Mouse (Mus musculus) hindbrain, postnatal 0 days (tissue): Measurements from ENCODE around the gene Rnaseh2a. TPM values are rescaled to one million over a fixed set of nuclear protein-coding genes. Genes with fewer than 3 reads are reported as not detected.

Experiments used
- ATAC-seq: fragments of 200-750 bp; cut with Nextera tagmentation; 2 replicates; pipeline ENCODE4 v1.8.0; 2017; ENCODE audit warnings: mild to moderate bottlenecking, moderate TSS enrichment, moderate library complexity
- DNase-seq: peaks from one replicate; pipeline ENCODE4 v3.0.0-alpha.2; 2015; ENCODE audit warnings: low spot score
- H3K27ac ChIP-seq: fragments of 300-500 bp; sonication (generic); 2 replicates; pipeline ENCODE4 v1.5.1; 2014; ENCODE audit warnings: mild to moderate bottlenecking
- H3K27me3 ChIP-seq: fragments of 300-500 bp; sonication (generic); 2 replicates; pipeline ENCODE4 v1.6.1; 2014; ENCODE audit warnings: low read length, mixed read lengths; ENCODE audit not compliant: insufficient read depth
- H3K36me3 ChIP-seq: fragments of 300-500 bp; sonication (generic); 2 replicates; pipeline ENCODE4 v1.6.1; 2014; ENCODE audit warnings: low read length, mixed read lengths; ENCODE audit not compliant: insufficient read depth
- H3K4me1 ChIP-seq: fragments of 300-500 bp; sonication (generic); 2 replicates; pipeline ENCODE4 v1.6.1; 2014; ENCODE audit warnings: antibody characterized with exemption, low read length, mixed read lengths; ENCODE audit not compliant: insufficient read depth
- H3K4me2 ChIP-seq: fragments of 300-500 bp; sonication (generic); 2 replicates; pipeline ENCODE4 v1.6.1; 2014; ENCODE audit warnings: low read depth, mild to moderate bottlenecking, low read length, moderate library complexity, mixed read lengths
- H3K4me3 ChIP-seq: fragments of 300-500 bp; sonication (generic); 2 replicates; pipeline ENCODE4 v1.5.1; 2014; ENCODE audit warnings: low read length
- H3K9ac ChIP-seq: fragments of 300-500 bp; sonication (generic); replicated peaks from 2 replicates; pipeline ENCODE4 v1.6.1; 2014; ENCODE audit warnings: mild to moderate bottlenecking, low read length, moderate library complexity, mixed read lengths
- H3K9me3 ChIP-seq: fragments of 300-500 bp; sonication (generic); 2 replicates; pipeline ENCODE4 v1.6.1; 2016; ENCODE audit warnings: low read length, mixed read lengths
- CTCF ChIP-seq: IDR thresholded peaks from 2 replicates; pipeline ENCODE4 v1.5.1; 2016; ENCODE audit warnings: antibody characterized with exemption, control low read depth, low read depth
- WGBS: fragments of 180-500 bp; shearing (Covaris S2); extraction: QIAGEN DNeasy Blood & Tissue Kit; methylation state at CpG from one replicate; pipeline ENCODE4 v1.1.7; 2014; 5-methylcytosine and 5-hydroxymethylcytosine counted together
- polyA plus RNA-seq: library from polyadenylated mRNA; unstranded; fragments of >200 nt; fragmentation: Nextera tagmentation; extraction: Ambion mirVana; gene quantifications from 2 replicates; pipeline ENCODE4 v1.2.1, GENCODE M21; 2015
- total RNA-seq: library from RNA; depleted of rRNA; stranded (reverse); fragments of >200 nt; gene quantifications from 2 replicates; pipeline ENCODE4 v1.2.3, GENCODE M21; 2014

Rnaseh2a gene
- total and polyA plus RNA-seq, 2 experiments from 2014 or later = 45.9 to 59.0 TPM

DNA sequence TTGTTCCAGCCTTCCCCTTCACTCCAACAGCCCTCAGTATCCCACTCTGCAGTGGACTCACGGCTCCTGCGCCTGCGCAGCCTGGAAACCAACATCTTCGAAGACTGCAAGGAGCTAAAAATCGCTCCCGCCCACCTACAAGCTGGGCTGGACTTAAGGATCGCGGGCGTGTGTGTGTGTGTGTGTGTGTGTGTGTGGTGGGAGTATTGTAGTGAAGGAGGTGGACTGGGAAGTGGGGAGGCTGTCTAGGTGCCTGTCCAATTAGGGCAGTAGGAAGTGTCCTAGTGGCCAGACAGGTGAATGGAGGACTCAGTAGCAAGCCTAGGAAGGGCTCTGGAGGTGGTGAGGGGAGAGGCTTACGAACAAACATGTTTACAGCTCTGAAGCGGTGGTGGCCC is 24.3 kb downstream of the Rnaseh2a start:
- Histone ChIP-seq H3K4me3 (peak overlapping the region; percentile 66), H3K9me3 (no peaks in the 10 kb centered on the region), H3K27ac (peak overlapping the region; percentile 81), H3K9ac (peak overlapping the region; percentile 80; the same call in 1 of the 2 replicates), H3K27me3 (peaks cover 10% of the 10 kb centered on the region; the same call in 1 of the 2 replicates), H3K4me2 (peak overlapping the region; percentile 72), H3K36me3 (no peaks in the 10 kb centered on the region), H3K4me1 (peaks cover 8% of the 10 kb centered on the region; the same call in 1 of the 2 replicates)
- DNase-seq = peak; percentile 81
- WGBS = 2% methylated on average over 11 of the region's 11 CpGs
- peak; percentile 80 for ATAC-seq
- TF ChIP-seq CTCF = no peak

- H3K27ac ChIP-seq = peak overlapping the region; percentile 81; the same call in 1 of the 2 replicates
- 1% methylated on average over 26 of the region's 26 CpGs for WGBS
- H3K27me3 ChIP-seq = peaks cover 9% of the 10 kb centered on the region; the same call in 1 of the 2 replicates
Measured at GRCm38 (mm10) chr8:84944478-84945160, 24.9 kb downstream of the Rnaseh2a start.

DNA sequence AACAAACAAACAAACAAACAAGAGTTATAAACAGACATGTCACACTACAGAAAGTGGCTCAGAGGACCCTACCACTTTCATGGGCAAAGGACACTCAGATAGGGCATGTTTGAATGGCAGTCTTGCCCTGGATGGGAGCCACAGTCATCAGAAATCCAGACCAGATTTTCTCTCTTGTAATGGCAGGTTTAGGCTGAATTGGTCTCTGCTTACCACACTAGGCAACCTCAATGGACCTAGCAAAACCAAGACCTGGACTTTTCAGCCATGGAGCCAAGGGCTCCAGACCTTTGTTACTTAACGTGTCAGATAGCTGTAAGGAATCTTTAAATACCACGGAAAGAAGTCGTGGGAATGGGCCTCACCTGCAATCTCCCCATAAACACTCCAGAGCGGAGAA is 25.9 kb downstream of the Rnaseh2a start:
- H3K27ac ChIP-seq = no peak overlapping the region
- peak; percentile 58 for DNase-seq
- TF ChIP-seq CTCF = no peak
- 30% methylated on average over 4 of the region's 4 CpGs for WGBS
- H3K36me3 ChIP-seq = no peaks in the 10 kb centered on the region
- peaks cover 9% of the 10 kb centered on the region; the same call in 1 of the 2 replicates for H3K27me3 ChIP-seq
- ATAC-seq = no peak
- peak overlapping the region; percentile 66; the same call in 1 of the 2 replicates for H3K4me3 ChIP-seq
- H3K9ac ChIP-seq = no peak overlapping the region
- no peaks in the 10 kb centered on the region for H3K9me3 ChIP-seq
- peaks cover 8% of the 10 kb centered on the region; the same call in 1 of the 2 replicates for H3K4me1 ChIP-seq
- peak overlapping the region; percentile 72; the same call in 1 of the 2 replicates for H3K4me2 ChIP-seq

More at GRCm38 (mm10) chr8:84944478-84945160, 24.9 kb downstream of the Rnaseh2a start:
- Histone ChIP-seq H3K9ac (peak overlapping the region; percentile 80; the same call in 1 of the 2 replicates), H3K9me3 (no peaks in the 10 kb centered on the region), H3K36me3 (no peaks in the 10 kb centered on the region), H3K4me1 (peaks cover 8% of the 10 kb centered on the region; the same call in 1 of the 2 replicates), H3K4me3 (peak overlapping the region; percentile 66), H3K4me2 (peak overlapping the region; percentile 72)
- DNase-seq (peak; percentile 83), ATAC-seq (peak; percentile 10; the same call in 1 of the 2 replicates)
- TF ChIP-seq CTCF = no peak

DNA sequence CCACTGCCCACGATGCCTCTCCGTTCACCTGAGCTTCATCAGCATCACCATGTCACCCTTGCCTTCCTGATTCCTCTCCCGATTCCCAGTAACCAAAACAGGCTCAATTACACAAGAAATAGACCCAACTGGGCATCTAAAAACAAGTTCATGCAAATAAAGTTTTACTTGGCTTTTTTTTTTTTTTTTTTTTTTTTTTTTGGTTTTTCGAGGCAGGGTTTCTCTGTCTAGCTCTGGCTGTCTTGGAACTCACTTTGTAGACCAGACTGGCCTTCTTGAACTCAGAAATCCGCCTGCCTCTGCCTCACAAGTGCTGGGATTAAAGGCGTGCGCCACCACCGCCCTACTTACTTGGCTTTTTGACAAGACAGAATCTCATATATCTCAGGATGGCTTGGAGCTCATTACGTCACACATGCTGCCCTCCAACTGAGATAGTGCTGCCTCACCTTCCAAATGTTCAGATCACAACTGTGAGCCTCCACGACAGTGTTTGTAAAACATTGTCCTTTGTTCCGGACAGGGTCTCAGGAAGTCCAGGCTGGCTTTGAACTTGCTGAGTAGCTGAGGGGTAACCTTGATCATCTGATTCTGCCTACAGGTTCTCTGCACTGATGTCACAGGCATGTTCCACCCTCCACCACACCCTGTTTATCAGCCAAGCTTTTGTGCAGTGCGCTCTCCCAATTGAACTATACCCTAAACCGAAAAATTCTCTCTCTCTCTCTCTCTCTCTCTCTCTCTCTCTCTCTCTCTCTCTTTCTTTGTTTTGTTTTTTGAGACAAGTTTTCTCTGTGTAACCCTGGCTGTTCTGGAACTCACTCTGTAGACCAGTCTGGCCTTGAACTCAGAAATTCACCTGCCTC is 31.7 kb downstream of the Rnaseh2a start:
- Histone ChIP-seq H3K9ac (peak overlapping the region; percentile 95), H3K36me3 (no peaks in the 10 kb centered on the region), H3K27me3 (no peaks in the 10 kb centered on the region), H3K27ac (peak overlapping the region; percentile 95), H3K4me2 (peak overlapping the region; percentile 71), H3K9me3 (no peaks in the 10 kb centered on the region), H3K4me1 (peaks cover 22% of the 10 kb centered on the region), H3K4me3 (peak overlapping the region; percentile 84)
- no peak for ATAC-seq
- TF ChIP-seq CTCF = no peak
- WGBS = 55% methylated on average over 13 of the region's 13 CpGs
- DNase-seq = no peak

- 0% methylated on average over 38 of the region's 50 CpGs for WGBS
- peak within 1 kb of the TSS; percentile 95 for H3K9ac ChIP-seq
- H3K36me3 ChIP-seq = no peaks in the 10 kb centered on the region
- DNase-seq (peak; percentile 90), ATAC-seq (peak; percentile 82)
- no peaks in the 10 kb centered on the region for H3K27me3 ChIP-seq
- TF ChIP-seq CTCF = peak; percentile 43
- H3K4me3 ChIP-seq = peak within 1 kb of the TSS; percentile 84
- peak within 1 kb of the TSS; percentile 71 for H3K4me2 ChIP-seq
- peak within 1 kb of the TSS; percentile 95 for H3K27ac ChIP-seq
- H3K9me3 ChIP-seq = no peaks in the 10 kb centered on the region
- H3K4me1 ChIP-seq = peaks cover 22% of the 10 kb centered on the region
Measured at GRCm38 (mm10) chr8:84936962-84937546, 32.5 kb downstream of the Rnaseh2a start, which contains the start of gene Mast1. Gene Mast1 (minus strand): TSS chr8:84937359.
